Mouse (Mus musculus): Measurements from ENCODE around the gene Gm2022. TPM values are rescaled to one million over a fixed set of nuclear protein-coding genes. Genes with fewer than 3 reads are reported as not detected.
"Not testable (repeated sequence)": the region's sequence is repeated elsewhere in the genome, so short reads cannot be mapped to it uniquely, and the experiment has no call there.

Gm2022 gene
- total RNA-seq (2021), result not detected
- long read RNA-seq, experiment 1, result 0 reads
- long read RNA-seq, experiment 2, result 0 reads

GRCm38 (mm10) chr12:87895070-87895469, at the start of gene Gm2022:
Gene Gm2022, plus strand, starts transcription at chr12:87895370.
- DNase-seq, result not testable (repeated sequence)

- not testable (repeated sequence) for DNase-seq
Observed at GRCm38 (mm10) chr12:87850657-87851056, 44.5 kb upstream of the Gm2022 start.

GRCm38 (mm10) chr12:87856067-87856466, 39.1 kb upstream of the Gm2022 start:
- DNase-seq, result not testable (repeated sequence)

- peak; percentile 7 for DNase-seq
Observed at GRCm38 (mm10) chr12:87861740-87862692, 33.2 kb upstream of the Gm2022 start.

- DNase-seq, result not testable (repeated sequence)
Observed at GRCm38 (mm10) chr12:87863638-87864037, 31.5 kb upstream of the Gm2022 start.

GRCm38 (mm10) chr12:87864048-87864447, 31.1 kb upstream of the Gm2022 start:
- DNase-seq, result not testable (repeated sequence)

- not testable (repeated sequence) for DNase-seq
Observed at GRCm38 (mm10) chr12:87873772-87874171, 21.4 kb upstream of the Gm2022 start, which contains the start of gene Gm2016. Gene Gm2016, plus strand, starts transcription at chr12:87874072.

GRCm38 (mm10) chr12:87919721-87920120, 24.6 kb downstream of the Gm2022 start, which contains the start of gene Gm2035:
Gene Gm2035, minus strand, starts transcription at chr12:87919857.
- not testable (repeated sequence) for DNase-seq

Other genes starting within 250 kb of the Gm2022 start
- gene Gm21319, start 119.6 kb upstream of the Gm2022 start, total RNA-seq (2021), result not detected
- not detected for gene Gm21936, start 99.9 kb upstream of the Gm2022 start, total RNA-seq (2021)
- gene BB287469, start 78.8 kb upstream of the Gm2022 start, total RNA-seq (2021), result not detected
- gene Gm2001, start 53.0 kb upstream of the Gm2022 start, total RNA-seq (2021), result not detected
- gene Gm2016, start 21.3 kb upstream of the Gm2022 start, total RNA-seq (2021), result not detected
- not detected for gene Gm2035, start 24.5 kb downstream of the Gm2022 start, total RNA-seq (2021)
- gene Gm2042, start 58.7 kb downstream of the Gm2022 start, total RNA-seq (2021), result not detected
- not detected for gene Gm2075, start 116.5 kb downstream of the Gm2022 start, total RNA-seq (2021)
- gene Gm6803, start 123.4 kb downstream of the Gm2022 start, total RNA-seq (2021), result not detected
- gene Gm2056, start 131.6 kb downstream of the Gm2022 start, total RNA-seq (2021), result not detected
- not detected for gene Gm16368, start 188.3 kb downstream of the Gm2022 start, total RNA-seq (2021)